Mouse (Mus musculus): ENCODE data around the gene Gcm1. TPM values are rescaled to one million over a fixed set of nuclear protein-coding genes. Genes with fewer than 3 reads are reported as not detected.

Gene Gcm1
- polyA plus RNA-seq, 1 experiment from 2014 or later, result not detected

DNA sequence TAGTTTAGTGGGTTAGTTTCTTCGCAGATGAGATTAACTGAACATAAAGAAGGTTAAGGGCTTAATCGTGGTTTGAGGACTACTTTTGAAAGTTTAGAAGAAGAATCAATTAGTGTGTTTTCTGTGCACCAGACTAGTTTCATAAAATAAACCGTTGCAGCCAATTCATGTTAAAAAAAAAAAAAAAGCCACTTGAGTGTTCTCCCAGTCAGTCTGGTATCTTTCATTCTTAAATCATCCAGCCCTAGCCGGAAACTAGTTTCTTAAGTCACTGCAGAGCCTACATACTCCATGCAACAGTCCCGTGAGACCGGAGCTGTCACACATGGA lies 55.8 kb downstream of the Gcm1 start:
- WGBS, result 11% methylated on average over 6 of the region's 6 CpGs
- no peaks in the 10 kb centered on the region for H3K9me3 ChIP-seq
- peak overlapping the region; percentile 83 for H3K4me2 ChIP-seq (replicated peaks)
- no peaks in the 10 kb centered on the region for H3K27me3 ChIP-seq (replicated peaks)
- H3K4me1 ChIP-seq (replicated peaks), result peaks cover 5% of the 10 kb centered on the region; the same call in 1 of the 2 replicates
- peak overlapping the region; percentile 94 for H3K4me3 ChIP-seq (replicated peaks)
- H3K36me3 ChIP-seq, result no peaks in the 10 kb centered on the region
- peak overlapping the region; percentile 97 for H3K27ac ChIP-seq
- peak overlapping the region; percentile 92 for H3K9ac ChIP-seq
- ATAC-seq, result no peak

DNA sequence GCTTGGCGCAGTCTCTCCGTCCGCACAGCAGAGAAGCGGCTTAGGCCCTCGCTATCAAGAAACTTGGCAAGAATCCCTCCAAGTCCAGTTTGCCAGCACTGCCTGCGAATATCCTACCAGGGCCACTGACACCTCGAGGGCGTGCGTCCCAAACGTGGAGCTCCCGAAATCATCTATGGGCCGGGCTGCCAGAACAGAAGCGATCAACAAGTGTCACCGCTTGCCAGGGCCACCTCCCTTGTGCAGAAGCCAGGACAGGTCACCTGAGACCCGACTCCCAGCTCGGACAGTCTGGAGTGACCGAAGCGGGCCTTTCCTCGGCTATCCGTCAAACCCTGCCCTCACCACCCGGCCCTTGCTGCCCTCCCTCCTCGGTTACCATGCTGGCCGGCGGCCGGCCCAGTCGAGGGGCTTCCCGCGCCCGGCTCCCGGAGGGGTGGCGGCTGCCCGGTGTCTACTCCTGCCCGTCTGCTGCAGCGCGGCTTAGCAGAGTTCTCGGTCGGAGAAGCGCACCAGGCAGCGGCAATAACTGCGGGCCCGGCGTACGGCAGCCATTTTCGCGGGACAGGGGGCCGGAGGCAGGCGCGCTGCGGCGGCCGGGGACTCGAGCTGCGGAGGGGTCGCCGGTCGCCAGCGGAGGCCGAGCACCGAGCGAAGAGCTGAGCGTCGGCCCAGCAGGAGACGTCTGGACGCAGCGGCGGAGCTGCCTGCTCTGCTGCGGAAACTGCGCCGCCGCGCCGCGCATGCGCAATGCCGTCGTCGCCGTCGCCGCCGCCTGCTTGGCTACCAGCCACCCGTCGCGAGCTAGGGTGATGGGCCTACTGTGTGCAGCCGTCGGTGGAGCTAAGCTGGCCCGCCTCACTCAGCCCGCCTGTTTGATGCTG lies 56.4 kb downstream of the Gcm1 start:
- H3K4me3 ChIP-seq (replicated peaks), result peak overlapping the region; percentile 94
- no peaks in the 10 kb centered on the region for H3K9me3 ChIP-seq
- H3K36me3 ChIP-seq, result no peaks in the 10 kb centered on the region
- peak overlapping the region; percentile 97 for H3K27ac ChIP-seq
- H3K9ac ChIP-seq, result peak overlapping the region; percentile 92
- peaks cover 5% of the 10 kb centered on the region; the same call in 1 of the 2 replicates for H3K4me1 ChIP-seq (replicated peaks)
- ATAC-seq, result peak; percentile 77
- WGBS, result under 1% methylated on average over 88 of the region's 88 CpGs
- H3K4me2 ChIP-seq (replicated peaks), result peak overlapping the region; percentile 83
- H3K27me3 ChIP-seq (replicated peaks), result no peaks in the 10 kb centered on the region

DNA sequence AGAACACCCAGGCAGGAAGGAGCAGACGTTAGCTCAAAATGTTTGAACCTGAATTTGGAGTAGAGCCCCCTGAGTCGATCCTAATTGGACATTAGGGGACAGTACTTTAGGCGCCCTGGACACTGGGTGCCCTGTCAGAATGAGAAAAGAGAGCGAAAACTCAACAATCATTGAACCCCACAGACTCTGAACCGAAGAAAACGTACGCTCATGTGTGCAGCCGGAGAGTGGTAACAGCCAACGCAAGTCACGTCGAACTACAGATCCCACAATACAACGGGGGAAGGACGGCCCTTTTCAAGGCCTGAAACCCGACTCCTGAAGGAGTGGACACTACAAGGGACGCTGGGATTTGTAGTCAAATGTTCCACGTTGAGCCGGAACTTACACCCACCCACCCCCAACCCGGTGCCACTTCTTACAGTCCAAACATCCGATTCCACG lies 57.1 kb downstream of the Gcm1 start, which contains the start of the genes Fbxo9 and Ick:
Gene Fbxo9 (minus strand): TSS at position 270 of the 444 bp plus-strand sequence.
Gene Ick (plus strand): TSS at position 397 of the 444 bp plus-strand sequence.
- peak within 1 kb of the TSS; percentile 83 for H3K4me2 ChIP-seq (replicated peaks)
- peak; percentile 92 for ATAC-seq
- no peaks in the 10 kb centered on the region for H3K27me3 ChIP-seq (replicated peaks)
- no peaks in the 10 kb centered on the region for H3K36me3 ChIP-seq
- H3K27ac ChIP-seq, result peak within 1 kb of the TSS; percentile 97
- H3K4me3 ChIP-seq (replicated peaks), result peak within 1 kb of the TSS; percentile 94
- H3K9ac ChIP-seq, result peak within 1 kb of the TSS; percentile 92
- no peaks in the 10 kb centered on the region for H3K9me3 ChIP-seq
- under 1% methylated on average over 20 of the region's 20 CpGs for WGBS
- peaks cover 5% of the 10 kb centered on the region; the same call in 1 of the 2 replicates for H3K4me1 ChIP-seq (replicated peaks)

DNA sequence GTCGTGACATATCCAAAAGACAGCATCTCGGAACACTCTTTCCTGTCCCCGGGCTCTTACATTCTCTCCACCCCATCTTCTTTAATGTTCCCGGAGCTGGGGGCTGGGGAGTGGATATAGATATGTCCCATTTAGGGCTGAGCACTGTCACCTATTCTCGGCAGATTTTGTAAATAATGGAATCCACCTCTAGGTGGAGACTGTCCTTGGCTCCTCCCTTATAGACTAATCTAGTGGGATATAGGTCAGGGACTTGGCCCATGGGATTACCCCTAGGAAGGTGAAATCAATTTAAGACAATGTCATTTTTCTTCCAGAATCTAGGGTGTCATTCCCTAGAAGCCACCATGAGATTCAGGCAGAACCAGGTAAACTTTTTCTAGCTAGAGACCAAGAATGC lies 57.9 kb downstream of the Gcm1 start:
- H3K4me3 ChIP-seq (replicated peaks), result peak overlapping the region; percentile 94
- H3K27me3 ChIP-seq (replicated peaks), result no peaks in the 10 kb centered on the region
- no peak overlapping the region for H3K27ac ChIP-seq
- H3K4me2 ChIP-seq (replicated peaks), result peak overlapping the region; percentile 83
- H3K4me1 ChIP-seq (replicated peaks), result peaks cover 9% of the 10 kb centered on the region; the same call in 1 of the 2 replicates
- no peaks in the 10 kb centered on the region for H3K9me3 ChIP-seq
- H3K36me3 ChIP-seq, result no peaks in the 10 kb centered on the region
- no peak overlapping the region for H3K9ac ChIP-seq
- no peak for ATAC-seq
- WGBS, result 57% methylated on average over 5 of the region's 5 CpGs

DNA sequence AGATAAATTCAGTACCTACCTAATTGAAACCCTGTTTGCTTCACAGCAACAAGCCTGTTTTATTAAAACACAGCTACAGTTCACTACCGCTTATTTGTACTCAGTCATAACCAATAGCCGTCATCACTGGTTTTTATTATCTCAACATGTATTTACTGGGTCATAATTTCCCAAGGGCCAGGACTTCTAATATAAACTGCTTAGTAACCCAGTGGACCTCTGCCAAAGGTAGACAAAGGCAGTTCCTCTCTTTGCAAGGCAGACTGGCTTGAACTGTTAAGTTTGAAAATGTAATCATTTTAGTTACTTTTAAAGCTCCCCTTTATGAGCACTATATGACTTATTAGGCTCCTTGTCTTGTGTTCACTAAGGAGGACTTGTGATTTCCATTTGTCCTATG lies 59.7 kb downstream of the Gcm1 start:
- Histone ChIP-seq H3K9ac (no peak overlapping the region), H3K9me3 (no peaks in the 10 kb centered on the region), H3K4me2 (replicated peaks) (no peak overlapping the region), H3K27me3 (replicated peaks) (no peaks in the 10 kb centered on the region), H3K4me1 (replicated peaks) (peaks cover 7% of the 10 kb centered on the region), H3K27ac (no peak overlapping the region), H3K36me3 (no peaks in the 10 kb centered on the region), H3K4me3 (replicated peaks) (no peak overlapping the region)
- ATAC-seq, result no peak
- 71% methylated on average over 2 of the region's 2 CpGs for WGBS

DNA sequence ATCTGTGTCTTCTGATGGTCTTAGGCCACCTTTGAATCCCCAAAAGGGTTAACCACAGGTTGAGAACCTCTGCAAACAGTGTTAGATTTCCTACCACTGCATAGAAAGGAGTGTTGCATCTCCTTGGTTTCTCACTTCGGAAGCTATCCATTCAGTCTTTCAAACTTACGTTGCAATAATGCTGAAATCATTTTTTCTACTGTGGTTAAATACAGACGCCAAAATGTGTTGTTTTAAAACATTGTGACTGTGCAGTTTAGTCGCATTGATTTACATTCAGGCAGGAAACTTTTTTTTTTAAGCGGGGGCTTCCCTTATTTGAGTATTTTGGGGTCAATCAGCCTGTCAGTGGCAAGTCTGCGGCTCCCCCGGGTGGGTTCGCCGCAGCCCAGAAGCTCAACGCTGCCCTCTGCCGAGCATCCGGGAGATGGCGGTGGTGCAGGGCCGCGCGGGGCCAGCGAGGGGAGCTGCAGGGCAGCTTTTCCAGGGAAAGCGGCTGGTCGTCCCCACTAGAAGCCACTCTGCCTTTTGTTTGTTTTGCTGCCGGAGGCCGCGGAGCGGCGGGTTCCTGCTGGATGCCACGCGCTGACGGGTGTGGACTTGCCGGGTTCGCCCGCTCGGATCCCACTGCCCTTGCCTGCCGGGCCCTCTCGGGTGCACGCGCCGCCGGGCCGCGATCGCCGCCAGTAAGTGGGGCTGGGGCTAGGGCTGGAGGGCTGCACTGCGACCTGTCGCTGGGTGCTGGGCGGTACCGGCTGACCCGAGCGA lies 61.2 kb downstream of the Gcm1 start:
- H3K36me3 ChIP-seq, result no peaks in the 10 kb centered on the region
- H3K4me3 ChIP-seq (replicated peaks), result peak overlapping the region; percentile 97
- H3K27ac ChIP-seq, result peak overlapping the region; percentile 92
- WGBS, result 1% methylated on average over 47 of the region's 47 CpGs
- H3K9ac ChIP-seq, result peak overlapping the region; percentile 96
- no peaks in the 10 kb centered on the region for H3K9me3 ChIP-seq
- ATAC-seq, result peak; percentile 69
- H3K27me3 ChIP-seq (replicated peaks), result no peaks in the 10 kb centered on the region
- peaks cover 7% of the 10 kb centered on the region for H3K4me1 ChIP-seq (replicated peaks)
- H3K4me2 ChIP-seq (replicated peaks), result peak overlapping the region; percentile 64

DNA sequence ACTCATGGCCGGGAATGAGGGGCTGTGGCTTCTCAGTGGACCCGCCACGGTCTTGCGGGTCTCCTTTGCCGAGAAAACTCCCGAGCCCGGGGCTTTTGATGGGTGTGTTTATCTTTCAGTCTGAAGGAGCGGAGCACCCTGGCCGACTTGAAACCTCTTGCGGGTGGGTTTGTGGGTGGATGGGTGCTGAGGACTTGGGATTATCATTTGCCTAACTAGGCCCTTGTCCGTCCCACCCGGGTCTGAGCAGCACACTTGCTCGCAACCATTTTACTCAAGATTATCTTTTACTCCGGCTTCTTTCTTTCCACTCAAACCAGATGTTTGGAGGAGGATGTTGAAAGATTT lies 61.8 kb downstream of the Gcm1 start:
- H3K27me3 ChIP-seq (replicated peaks), result no peaks in the 10 kb centered on the region
- ATAC-seq, result no peak
- peaks cover 7% of the 10 kb centered on the region for H3K4me1 ChIP-seq (replicated peaks)
- peak overlapping the region; percentile 96 for H3K9ac ChIP-seq
- peak overlapping the region; percentile 64 for H3K4me2 ChIP-seq (replicated peaks)
- no peaks in the 10 kb centered on the region for H3K36me3 ChIP-seq
- H3K27ac ChIP-seq, result peak overlapping the region; percentile 92
- 1% methylated on average over 14 of the region's 14 CpGs for WGBS
- no peaks in the 10 kb centered on the region for H3K9me3 ChIP-seq
- peak overlapping the region; percentile 97 for H3K4me3 ChIP-seq (replicated peaks)

Other genes starting within 250 kb of the Gcm1 start
- 70.9 and 76.9 TPM in 2 replicates for gene Elovl5, start 134.6 kb upstream of the Gcm1 start, polyA plus RNA-seq (2015; fragmentation: Nextera tagmentation; extraction: Ambion mirVana)
- gene Fbxo9, start 57.1 kb downstream of the Gcm1 start, polyA plus RNA-seq (2015; fragmentation: Nextera tagmentation; extraction: Ambion mirVana), result 40.9 and 41.2 TPM in 2 replicates
- gene Ick, start 57.3 kb downstream of the Gcm1 start, polyA plus RNA-seq (2015; fragmentation: Nextera tagmentation; extraction: Ambion mirVana), result 25.7 and 26.3 TPM in 2 replicates
- 56.0 and 56.9 TPM in 2 replicates for gene Gsta4, start 130.8 kb downstream of the Gcm1 start, polyA plus RNA-seq (2015; fragmentation: Nextera tagmentation; extraction: Ambion mirVana)
- 61.1 and 68.1 TPM in 2 replicates for gene Gsta1, start 178.7 kb downstream of the Gcm1 start, polyA plus RNA-seq (2015; fragmentation: Nextera tagmentation; extraction: Ambion mirVana)
- gene Gm3776, start 205.2 kb downstream of the Gcm1 start, polyA plus RNA-seq (2015; fragmentation: Nextera tagmentation; extraction: Ambion mirVana), result 45.9 and 53.7 TPM in 2 replicates
- 0.93 and 1.2 TPM in 2 replicates for gene Gm10639, start 238.0 kb downstream of the Gcm1 start, polyA plus RNA-seq (2015; fragmentation: Nextera tagmentation; extraction: Ambion mirVana)